Mouse (Mus musculus): ENCODE results near the gene Rptor. TPM values are rescaled to one million over a fixed set of nuclear protein-coding genes. Genes with fewer than 3 reads are reported as not detected.

The Rptor gene
- polyA plus RNA-seq, 1 experiment from 2014 or later: 18.3 TPM

- H3K9me3 ChIP-seq: 0 out of 2 replicates have a peak, but pooled peaks cover 3% of the 10 kb centered on the region
- ATAC-seq (ENCODE audit: low FRiP score, low read depth): no peak
- H3K9ac ChIP-seq (replicated peaks): no peak overlapping the region
- peaks cover 19% of the 10 kb centered on the region for H3K27me3 ChIP-seq
- no peaks in the 10 kb centered on the region for H3K36me3 ChIP-seq
- no peak overlapping the region for H3K4me2 ChIP-seq (replicated peaks)
- H3K27ac ChIP-seq (replicated peaks): peak overlapping the region; percentile 31
- H3K4me1 ChIP-seq: peaks cover 17% of the 10 kb centered on the region
- no peak overlapping the region for H3K4me3 ChIP-seq
- 34% methylated on average over 15 of the region's 15 CpGs for WGBS
Measured at GRCm38 (mm10) chr11:119572316-119573010, 30.2 kb upstream of the Rptor start.

GRCm38 (mm10) chr11:119576855-119577254 lies 25.9 kb upstream of the Rptor start:
- Histone ChIP-seq H3K4me2 (replicated peaks) (no peak overlapping the region), H3K4me3 (no peak overlapping the region), H3K9me3 (no peaks in the 10 kb centered on the region), H3K36me3 (no peaks in the 10 kb centered on the region), H3K4me1 (peaks cover 15% of the 10 kb centered on the region), H3K9ac (replicated peaks) (no peak overlapping the region; the same call in 1 of the 2 replicates), H3K27ac (replicated peaks) (no peak overlapping the region), H3K27me3 (no peaks in the 10 kb centered on the region; the same call in 1 of the 2 replicates)
- ATAC-seq (ENCODE audit: low FRiP score, low read depth): no peak
- 15% methylated on average over 4 of the region's 4 CpGs for WGBS

GRCm38 (mm10) chr11:119577721-119578120 lies 25.0 kb upstream of the Rptor start:
- no peaks in the 10 kb centered on the region for H3K36me3 ChIP-seq
- H3K4me1 ChIP-seq: peaks cover 9% of the 10 kb centered on the region
- H3K9ac ChIP-seq (replicated peaks): no peak overlapping the region; the same call in 1 of the 2 replicates
- no peak overlapping the region for H3K4me2 ChIP-seq (replicated peaks)
- 77% methylated on average over 2 of the region's 2 CpGs for WGBS
- no peaks in the 10 kb centered on the region for H3K9me3 ChIP-seq
- no peaks in the 10 kb centered on the region; the same call in 1 of the 2 replicates for H3K27me3 ChIP-seq
- no peak overlapping the region for H3K4me3 ChIP-seq
- no peak for ATAC-seq (ENCODE audit: low FRiP score, low read depth)
- H3K27ac ChIP-seq (replicated peaks): no peak overlapping the region

GRCm38 (mm10) chr11:119586511-119586910 lies 16.2 kb upstream of the Rptor start:
- H3K9ac ChIP-seq (replicated peaks): no peak overlapping the region
- ATAC-seq (ENCODE audit: low FRiP score, low read depth): no peak
- H3K27me3 ChIP-seq: peaks cover 6% of the 10 kb centered on the region
- 82% methylated on average over 4 of the region's 4 CpGs for WGBS
- H3K4me3 ChIP-seq: no peak overlapping the region
- H3K27ac ChIP-seq (replicated peaks): no peak overlapping the region
- no peaks in the 10 kb centered on the region for H3K4me1 ChIP-seq
- H3K36me3 ChIP-seq: no peaks in the 10 kb centered on the region
- no peak overlapping the region for H3K4me2 ChIP-seq (replicated peaks)
- H3K9me3 ChIP-seq: no peaks in the 10 kb centered on the region

- 70% methylated on average over 5 of the region's 5 CpGs for WGBS
- Histone ChIP-seq H3K4me1 (no peaks in the 10 kb centered on the region), H3K9ac (replicated peaks) (no peak overlapping the region), H3K36me3 (no peaks in the 10 kb centered on the region), H3K4me3 (no peak overlapping the region), H3K9me3 (no peaks in the 10 kb centered on the region), H3K27ac (replicated peaks) (no peak overlapping the region), H3K27me3 (peaks cover 10% of the 10 kb centered on the region), H3K4me2 (replicated peaks) (no peak overlapping the region)
- ATAC-seq (ENCODE audit: low FRiP score, low read depth): no peak
Measured at GRCm38 (mm10) chr11:119587112-119587511, 15.6 kb upstream of the Rptor start.

GRCm38 (mm10) chr11:119589242-119589641 lies 13.5 kb upstream of the Rptor start:
- ATAC-seq (ENCODE audit: low FRiP score, low read depth): no peak
- WGBS: 88% methylated on average over 7 of the region's 7 CpGs
- H3K9ac ChIP-seq (replicated peaks): no peak overlapping the region
- H3K36me3 ChIP-seq: no peaks in the 10 kb centered on the region
- H3K4me2 ChIP-seq (replicated peaks): no peak overlapping the region
- H3K9me3 ChIP-seq: no peaks in the 10 kb centered on the region
- H3K4me1 ChIP-seq: no peaks in the 10 kb centered on the region
- H3K4me3 ChIP-seq: no peak overlapping the region
- peaks cover 10% of the 10 kb centered on the region for H3K27me3 ChIP-seq
- no peak overlapping the region for H3K27ac ChIP-seq (replicated peaks)

GRCm38 (mm10) chr11:119593966-119594365 lies 8.7 kb upstream of the Rptor start:
- H3K27ac ChIP-seq (replicated peaks): no peak overlapping the region
- no peak overlapping the region for H3K4me3 ChIP-seq
- 34% methylated on average over 3 of the region's 3 CpGs for WGBS
- H3K9ac ChIP-seq (replicated peaks): no peak overlapping the region
- H3K27me3 ChIP-seq: peaks cover 8% of the 10 kb centered on the region
- no peaks in the 10 kb centered on the region for H3K36me3 ChIP-seq
- H3K4me1 ChIP-seq: no peaks in the 10 kb centered on the region
- no peaks in the 10 kb centered on the region for H3K9me3 ChIP-seq
- ATAC-seq (ENCODE audit: low FRiP score, low read depth): no peak
- H3K4me2 ChIP-seq (replicated peaks): no peak overlapping the region

- no peaks in the 10 kb centered on the region for H3K27me3 ChIP-seq
- H3K4me2 ChIP-seq (replicated peaks): no peak overlapping the region
- H3K27ac ChIP-seq (replicated peaks): no peak overlapping the region
- no peaks in the 10 kb centered on the region for H3K36me3 ChIP-seq
- H3K4me3 ChIP-seq: no peak overlapping the region
- H3K9me3 ChIP-seq: no peaks in the 10 kb centered on the region
- ATAC-seq (ENCODE audit: low FRiP score, low read depth): no peak
- WGBS: 69% methylated on average over 3 of the region's 3 CpGs
- no peak overlapping the region for H3K9ac ChIP-seq (replicated peaks)
- H3K4me1 ChIP-seq: peaks cover 4% of the 10 kb centered on the region
Measured at GRCm38 (mm10) chr11:119598856-119599255, 3.8 kb upstream of the Rptor start.

- H3K9ac ChIP-seq (replicated peaks): no peak overlapping the region
- H3K4me2 ChIP-seq (replicated peaks): no peak overlapping the region
- WGBS: 79% methylated on average over 1 of the region's 1 CpGs
- no peaks in the 10 kb centered on the region for H3K9me3 ChIP-seq
- no peak overlapping the region for H3K4me3 ChIP-seq
- H3K27ac ChIP-seq (replicated peaks): no peak overlapping the region
- H3K27me3 ChIP-seq: no peaks in the 10 kb centered on the region
- H3K36me3 ChIP-seq: no peaks in the 10 kb centered on the region
- no peak for ATAC-seq (ENCODE audit: low FRiP score, low read depth)
- peaks cover 11% of the 10 kb centered on the region for H3K4me1 ChIP-seq
Measured at GRCm38 (mm10) chr11:119600286-119600685, 2.4 kb upstream of the Rptor start.

- no peak for ATAC-seq (ENCODE audit: low FRiP score, low read depth)
- 38% methylated on average over 10 of the region's 10 CpGs for WGBS
- no peak overlapping the region for H3K9ac ChIP-seq (replicated peaks)
- no peaks in the 10 kb centered on the region; the same call in 1 of the 2 replicates for H3K36me3 ChIP-seq
- no peaks in the 10 kb centered on the region for H3K27me3 ChIP-seq
- peak overlapping the region; percentile 94 for H3K4me2 ChIP-seq (replicated peaks)
- H3K4me3 ChIP-seq: peak overlapping the region; percentile 100
- peaks cover 11% of the 10 kb centered on the region for H3K4me1 ChIP-seq
- H3K9me3 ChIP-seq: no peaks in the 10 kb centered on the region
- H3K27ac ChIP-seq (replicated peaks): 0 out of 2 replicates have a peak overlapping the region, but pooled peaks have one; percentile 40
Measured at GRCm38 (mm10) chr11:119602177-119602700, 466 bp upstream of the Rptor start.

- 0% methylated on average over 30 of the region's 30 CpGs for WGBS
- H3K9ac ChIP-seq (replicated peaks): peak overlapping the region; percentile 98
- H3K27ac ChIP-seq (replicated peaks): peak overlapping the region; percentile 84
- H3K4me1 ChIP-seq: peaks cover 11% of the 10 kb centered on the region
- no peaks in the 10 kb centered on the region for H3K9me3 ChIP-seq
- no peak for ATAC-seq (ENCODE audit: low FRiP score, low read depth)
- peak overlapping the region; percentile 100 for H3K4me3 ChIP-seq
- H3K27me3 ChIP-seq: no peaks in the 10 kb centered on the region
- peak overlapping the region; percentile 94 for H3K4me2 ChIP-seq (replicated peaks)
- no peaks in the 10 kb centered on the region; the same call in 1 of the 2 replicates for H3K36me3 ChIP-seq
Measured at GRCm38 (mm10) chr11:119603527-119603905, 811 bp downstream of the Rptor start.

GRCm38 (mm10) chr11:119607464-119607863 lies 4.8 kb downstream of the Rptor start:
- WGBS: over 99% methylated on average over 5 of the region's 5 CpGs

More at GRCm38 (mm10) chr11:119607464-119607863, 4.8 kb downstream of the Rptor start:
- Histone ChIP-seq H3K9me3 (no peaks in the 10 kb centered on the region), H3K4me3 (no peak overlapping the region), H3K4me1 (peaks cover 11% of the 10 kb centered on the region), H3K27me3 (no peaks in the 10 kb centered on the region), H3K36me3 (no peaks in the 10 kb centered on the region; the same call in 1 of the 2 replicates), H3K27ac (replicated peaks) (no peak overlapping the region), H3K9ac (replicated peaks) (no peak overlapping the region), H3K4me2 (replicated peaks) (no peak overlapping the region)
- ATAC-seq (ENCODE audit: low FRiP score, low read depth): no peak

Data from midbrain, embryonic 12.5 days (tissue).